Mouse (Mus musculus) neural tube, embryonic 11.5 days (tissue): ENCODE measurements around the gene Ick. TPM values are rescaled to one million over a fixed set of nuclear protein-coding genes. Genes with fewer than 3 reads are reported as not detected.
"Not testable (repeated sequence)": the region's sequence is repeated elsewhere in the genome, so short reads cannot be mapped to it uniquely, and the experiment has no call there.

Source experiments
- ATAC-seq: fragments of 200-750 bp; cut with Nextera tagmentation; 2 replicates; pipeline ENCODE4 v1.8.0; 2017; ENCODE audit warnings: moderate number of reproducible peaks, mild to moderate bottlenecking, moderate TSS enrichment, moderate library complexity; ENCODE audit not compliant: insufficient read depth, low FRiP score, low TSS enrichment
- DNase-seq: peaks from one replicate; pipeline ENCODE4 v3.0.0-alpha.2; 2015; ENCODE audit warnings: low spot score
- H3K27ac ChIP-seq: fragments of 300-500 bp; sonication (generic); 2 replicates; pipeline ENCODE4 v1.5.1; 2014; ENCODE audit warnings: low read depth, mild to moderate bottlenecking, low read length
- H3K27me3 ChIP-seq: fragments of 300-500 bp; sonication (generic); 2 replicates; pipeline ENCODE4 v1.6.1; 2014; ENCODE audit warnings: mild to moderate bottlenecking, low read length, mixed read lengths; ENCODE audit not compliant: control insufficient read depth, insufficient read depth
- H3K36me3 ChIP-seq: fragments of 300-500 bp; sonication (generic); 2 replicates; pipeline ENCODE4 v1.6.1; 2014; ENCODE audit warnings: mild to moderate bottlenecking, low read length, moderate library complexity, mixed read lengths; ENCODE audit not compliant: control insufficient read depth, insufficient read depth
- H3K4me1 ChIP-seq: fragments of 300-500 bp; sonication (generic); 2 replicates; pipeline ENCODE4 v1.6.1; 2014; ENCODE audit warnings: low read length, mixed read lengths; ENCODE audit not compliant: control insufficient read depth, insufficient read depth
- H3K4me2 ChIP-seq: fragments of 300-500 bp; sonication (generic); 2 replicates; pipeline ENCODE4 v1.6.1; 2014; ENCODE audit warnings: low read depth, mild to moderate bottlenecking, moderate library complexity
- H3K4me3 ChIP-seq: fragments of 300-500 bp; sonication (generic); 2 replicates; pipeline ENCODE4 v1.5.1; 2014; ENCODE audit warnings: low read depth, low read length
- H3K9ac ChIP-seq: fragments of 300-500 bp; sonication (generic); 2 replicates; pipeline ENCODE4 v1.6.1; 2014; ENCODE audit warnings: mild to moderate bottlenecking, low read length
- H3K9me3 ChIP-seq: fragments of 300-500 bp; sonication (generic); 2 replicates; pipeline ENCODE4 v1.6.1; 2016; ENCODE audit warnings: low read length; ENCODE audit not compliant: control insufficient read depth
- WGBS: fragments of 180-500 bp; shearing (Covaris S2); extraction: QIAGEN DNeasy Blood & Tissue Kit; methylation state at CpG from one replicate; pipeline ENCODE4 v1.1.7; 2014; 5-methylcytosine and 5-hydroxymethylcytosine counted together
- polyA plus RNA-seq: library from polyadenylated mRNA; unstranded; fragments of >200 nt; fragmentation: Nextera tagmentation; extraction: Ambion mirVana; gene quantifications from 2 replicates; pipeline ENCODE4 v1.2.1, GENCODE M21; 2014

Ick gene
- polyA plus RNA-seq, 1 experiment from 2014 or later, result 35.9 TPM

DNA sequence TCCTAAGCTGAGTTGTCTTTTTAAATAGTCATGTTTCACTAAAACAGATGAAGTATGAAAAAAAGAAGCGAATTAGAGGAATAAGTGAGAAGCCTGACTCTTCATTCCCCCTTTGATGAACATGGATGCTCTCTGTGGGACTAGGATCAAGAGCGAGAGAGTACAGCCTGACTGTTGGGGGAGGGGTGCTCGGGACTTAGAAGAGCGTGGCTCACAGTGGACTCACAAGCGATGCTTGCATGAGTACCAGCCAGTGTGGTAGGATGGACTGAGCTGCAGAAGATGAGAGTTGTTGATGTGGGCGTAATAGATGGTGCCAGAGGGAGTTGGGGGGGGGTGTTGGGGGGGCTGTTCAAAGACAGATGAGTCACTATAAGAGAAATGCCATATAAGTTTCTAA is 37.6 kb downstream of the Ick start:
- H3K36me3 ChIP-seq, result peaks cover 12% of the 10 kb centered on the region
- no peak overlapping the region for H3K4me3 ChIP-seq
- no peak overlapping the region for H3K9ac ChIP-seq
- 85% methylated on average over 6 of the region's 6 CpGs for WGBS
- H3K4me1 ChIP-seq, result peaks cover 2% of the 10 kb centered on the region; the same call in 1 of the 2 replicates
- ATAC-seq (no peak), DNase-seq (no peak)
- no peaks in the 10 kb centered on the region for H3K27me3 ChIP-seq
- H3K27ac ChIP-seq, result no peak overlapping the region
- no peaks in the 10 kb centered on the region; the same call in 1 of the 2 replicates for H3K9me3 ChIP-seq
- H3K4me2 ChIP-seq, result no peak overlapping the region

GRCm38 (mm10) chr9:78148149-78148548 is 39.2 kb downstream of the Ick start:
- Histone ChIP-seq H3K36me3 (peaks cover 3% of the 10 kb centered on the region), H3K4me2 (no peak overlapping the region), H3K9me3 (no peaks in the 10 kb centered on the region), H3K27me3 (no peaks in the 10 kb centered on the region), H3K4me1 (peaks cover 2% of the 10 kb centered on the region; the same call in 1 of the 2 replicates), H3K4me3 (no peak overlapping the region), H3K9ac (no peak overlapping the region), H3K27ac (no peak overlapping the region)
- DNase-seq, result no peak
- no peak for ATAC-seq
- WGBS, result 90% methylated on average over 6 of the region's 6 CpGs

DNA sequence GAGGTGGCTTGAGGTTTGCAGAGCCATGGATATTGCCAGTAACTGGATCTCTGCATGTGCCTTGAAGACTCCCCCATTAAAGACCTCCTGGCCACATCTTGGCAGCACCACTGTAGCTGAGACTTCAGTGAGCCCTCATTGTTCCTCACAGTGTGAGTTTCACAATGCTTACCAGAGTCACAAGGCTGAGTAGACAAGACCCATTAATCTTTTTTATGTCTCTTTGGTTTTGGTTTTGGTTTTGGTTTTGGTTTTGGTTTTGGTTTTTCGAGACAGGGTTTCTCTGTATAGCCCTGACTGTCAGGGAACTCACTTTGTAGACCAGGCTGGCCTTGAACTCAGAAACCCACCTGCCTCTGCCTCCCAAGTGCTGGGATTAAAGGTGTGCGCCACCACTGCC is 40.8 kb downstream of the Ick start:
- DNase-seq, H3K9me3 ChIP-seq, H3K4me3 ChIP-seq, H3K27me3 ChIP-seq, H3K4me1 ChIP-seq, H3K27ac ChIP-seq, H3K9ac ChIP-seq, H3K36me3 ChIP-seq, H3K4me2 ChIP-seq, ATAC-seq: not testable (repeated sequence)
- WGBS, result 92% methylated on average over 2 of the region's 2 CpGs

DNA sequence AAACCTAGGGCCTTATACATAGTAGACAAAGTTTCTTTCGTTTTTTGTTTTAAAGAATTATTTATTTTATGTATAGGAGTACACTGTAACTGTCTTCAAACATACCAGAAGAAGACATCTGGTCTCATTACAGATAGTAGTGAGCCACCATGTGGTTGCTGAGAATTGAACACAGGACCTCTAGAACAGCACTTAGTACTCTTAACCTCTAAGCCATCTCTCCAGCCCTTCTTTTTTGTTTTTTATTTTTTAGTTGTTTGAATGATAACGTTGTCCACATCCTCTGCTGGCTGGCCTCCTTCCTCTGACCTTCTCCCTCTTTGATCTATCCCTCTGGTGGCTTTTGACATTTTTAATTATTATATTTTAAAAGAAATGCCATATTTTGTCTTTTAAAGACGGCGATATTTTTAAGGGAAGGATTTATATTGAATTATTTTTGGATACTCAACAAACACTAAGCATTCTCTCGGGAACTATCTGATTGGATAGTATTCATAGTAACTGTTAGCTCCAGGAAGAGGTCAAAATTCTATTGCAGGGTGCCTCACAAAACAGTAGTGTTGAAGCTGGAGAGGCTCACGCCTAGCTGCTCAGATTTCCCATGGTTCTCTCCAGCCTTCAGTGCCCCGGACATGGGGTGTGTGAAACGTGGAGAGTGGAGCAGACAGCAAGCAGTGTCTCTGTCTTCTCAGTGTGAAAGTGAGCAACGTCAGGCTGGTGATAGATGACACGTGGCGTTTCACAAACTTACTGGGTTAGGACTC is 45.4 kb downstream of the Ick start:
- ATAC-seq (no peak), DNase-seq (no peak)
- Histone ChIP-seq H3K27ac (no peak overlapping the region), H3K4me3 (no peak overlapping the region), H3K4me2 (no peak overlapping the region), H3K9ac (no peak overlapping the region), H3K4me1 (no peaks in the 10 kb centered on the region), H3K27me3 (no peaks in the 10 kb centered on the region), H3K9me3 (no peaks in the 10 kb centered on the region), H3K36me3 (peaks cover 11% of the 10 kb centered on the region)
- 87% methylated on average over 11 of the region's 11 CpGs for WGBS

GRCm38 (mm10) chr9:78157221-78157620 is 48.2 kb downstream of the Ick start:
- DNase-seq, result no peak
- peaks cover 21% of the 10 kb centered on the region for H3K36me3 ChIP-seq

GRCm38 (mm10) chr9:78163291-78163690 is 54.3 kb downstream of the Ick start:
- Histone ChIP-seq H3K4me3 (no peak overlapping the region), H3K4me1 (no peaks in the 10 kb centered on the region)
- no peak for DNase-seq

More at GRCm38 (mm10) chr9:78157221-78157620, 48.2 kb downstream of the Ick start:
- H3K9ac ChIP-seq, result no peak overlapping the region
- no peak overlapping the region for H3K4me2 ChIP-seq
- WGBS, result 90% methylated on average over 1 of the region's 1 CpGs
- no peak for ATAC-seq
- no peaks in the 10 kb centered on the region for H3K4me1 ChIP-seq
- no peak overlapping the region for H3K27ac ChIP-seq
- H3K9me3 ChIP-seq, result no peaks in the 10 kb centered on the region
- no peak overlapping the region for H3K4me3 ChIP-seq
- H3K27me3 ChIP-seq, result no peaks in the 10 kb centered on the region

GRCm38 (mm10) chr9:78164741-78165140 is 55.7 kb downstream of the Ick start:
- no peaks in the 10 kb centered on the region for H3K9me3 ChIP-seq
- peaks cover 12% of the 10 kb centered on the region for H3K36me3 ChIP-seq
- no peak overlapping the region for H3K4me3 ChIP-seq
- DNase-seq (no peak), ATAC-seq (no peak)
- no peak overlapping the region for H3K9ac ChIP-seq
- H3K27ac ChIP-seq, result no peak overlapping the region
- 90% methylated on average over 3 of the region's 3 CpGs for WGBS
- no peak overlapping the region for H3K4me2 ChIP-seq
- no peaks in the 10 kb centered on the region for H3K27me3 ChIP-seq
- H3K4me1 ChIP-seq, result no peaks in the 10 kb centered on the region

More at GRCm38 (mm10) chr9:78163291-78163690, 54.3 kb downstream of the Ick start:
- no peaks in the 10 kb centered on the region for H3K9me3 ChIP-seq
- H3K27me3 ChIP-seq, result no peaks in the 10 kb centered on the region
- no peak overlapping the region for H3K4me2 ChIP-seq
- 80% methylated on average over 10 of the region's 10 CpGs for WGBS
- H3K36me3 ChIP-seq, result peaks cover 16% of the 10 kb centered on the region
- no peak overlapping the region for H3K27ac ChIP-seq
- H3K9ac ChIP-seq, result no peak overlapping the region
- ATAC-seq, result no peak

DNA sequence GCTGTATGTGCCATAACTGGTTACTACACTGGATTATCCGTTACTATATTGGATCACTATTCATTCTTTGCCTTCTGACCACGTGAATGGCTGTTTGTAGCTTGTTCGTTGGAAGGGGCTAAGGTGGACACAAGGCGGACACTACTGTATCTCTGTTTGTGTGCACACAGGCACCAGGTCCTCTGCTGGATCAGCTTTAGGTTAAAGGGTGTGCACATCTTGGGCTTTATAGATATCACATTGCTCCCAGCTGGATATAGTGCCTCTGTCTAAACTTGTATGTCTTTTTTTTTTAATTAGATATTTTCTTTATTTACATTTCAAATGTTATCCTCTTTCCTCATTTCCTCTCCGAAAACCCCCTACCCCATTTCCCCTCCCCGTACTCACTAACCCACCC is 56.5 kb downstream of the Ick start:
- no peak for ATAC-seq
- no peaks in the 10 kb centered on the region for H3K27me3 ChIP-seq
- H3K4me1 ChIP-seq, result no peaks in the 10 kb centered on the region
- no peak for DNase-seq
- H3K4me3 ChIP-seq, result no peak overlapping the region
- no peak overlapping the region for H3K27ac ChIP-seq
- 95% methylated on average over 6 of the region's 6 CpGs for WGBS
- H3K9ac ChIP-seq, result no peak overlapping the region
- no peaks in the 10 kb centered on the region for H3K9me3 ChIP-seq
- peaks cover 12% of the 10 kb centered on the region for H3K36me3 ChIP-seq
- H3K4me2 ChIP-seq, result no peak overlapping the region
